Mouse (Mus musculus) adrenal gland, postnatal 10 days (tissue): ENCODE results near the gene Dnaaf5. TPM values are rescaled to one million over a fixed set of nuclear protein-coding genes. Genes with fewer than 3 reads are reported as not detected.

Source experiments
- DNase-seq: peaks from one replicate; pipeline ENCODE4 v3.0.0; 2021; ENCODE audit warnings: mixed read lengths
- long read RNA-seq, 2 experiments: library from polyadenylated mRNA; stranded (forward); transcript quantifications; one replicate each; pipeline ENCODE4 v2.0.0; 2021
- total RNA-seq, 2 experiments: library from RNA; stranded (reverse); gene quantifications; 2 replicates each; pipeline ENCODE4 v1.2.3; 2021

The Dnaaf5 gene
- 10 to 100 TPM; 15.9 to 19.1 TPM for total RNA-seq
- long read RNA-seq, experiment 1, transcript Dnaaf5-201 (13 exons, 3,450 nt): major isoform, 6 of 16 reads
- long read RNA-seq, experiment 1, partial matches to known transcripts: 7 of 16 reads
- long read RNA-seq, experiment 1, other reads (novel, unspliced or antisense): 3 of 16 reads
- long read RNA-seq, experiment 2, transcript Dnaaf5-201 (13 exons, 3,450 nt): major isoform, 15 of 19 reads
- long read RNA-seq, experiment 2, partial matches to known transcripts: 1 of 19 reads
- long read RNA-seq, experiment 2, other reads (novel, unspliced or antisense): 3 of 19 reads

- DNase-seq: peak; percentile 98
Observed at GRCm38 (mm10) chr5:139149681-139150602, at the start of gene Dnaaf5, which contains the start of gene Prkar1b. Gene Dnaaf5, plus strand, starts transcription at chr5:139150223. Gene Prkar1b, minus strand, starts transcription at chr5:139150001.

- DNase-seq: no peak
Observed at GRCm38 (mm10) chr5:139101783-139102182, 48.2 kb upstream of the Dnaaf5 start.

- no peak for DNase-seq
Observed at GRCm38 (mm10) chr5:139107815-139108214, 42.2 kb upstream of the Dnaaf5 start.

- DNase-seq: no peak
Observed at GRCm38 (mm10) chr5:139110140-139110855, 39.7 kb upstream of the Dnaaf5 start.

- no peak for DNase-seq
Observed at GRCm38 (mm10) chr5:139111991-139112390, 38.0 kb upstream of the Dnaaf5 start.

- DNase-seq: no peak
Observed at GRCm38 (mm10) chr5:139112418-139112817, 37.6 kb upstream of the Dnaaf5 start.

GRCm38 (mm10) chr5:139114876-139115275, 35.1 kb upstream of the Dnaaf5 start:
- no peak for DNase-seq

GRCm38 (mm10) chr5:139115507-139115906, 34.5 kb upstream of the Dnaaf5 start:
- DNase-seq: no peak

- peak; percentile 35 for DNase-seq
Observed at GRCm38 (mm10) chr5:139118139-139118960, 31.7 kb upstream of the Dnaaf5 start.

- no peak for DNase-seq
Observed at GRCm38 (mm10) chr5:139118961-139119276, 31.1 kb upstream of the Dnaaf5 start.

GRCm38 (mm10) chr5:139125717-139126116, 24.3 kb upstream of the Dnaaf5 start:
- DNase-seq: no peak

- DNase-seq: no peak
Observed at GRCm38 (mm10) chr5:139128476-139129065, 21.5 kb upstream of the Dnaaf5 start.

- DNase-seq: peak; percentile 53
Observed at GRCm38 (mm10) chr5:139129078-139129477, 20.9 kb upstream of the Dnaaf5 start.

- peak; percentile 38 for DNase-seq
Observed at GRCm38 (mm10) chr5:139129572-139130151, 20.4 kb upstream of the Dnaaf5 start.

GRCm38 (mm10) chr5:139130351-139130750, 19.7 kb upstream of the Dnaaf5 start:
- DNase-seq: no peak

GRCm38 (mm10) chr5:139134501-139134900, 15.5 kb upstream of the Dnaaf5 start:
- no peak for DNase-seq

GRCm38 (mm10) chr5:139136341-139136740, 13.7 kb upstream of the Dnaaf5 start:
- DNase-seq: no peak

- no peak for DNase-seq
Observed at GRCm38 (mm10) chr5:139137176-139137575, 12.8 kb upstream of the Dnaaf5 start.

- DNase-seq: no peak
Observed at GRCm38 (mm10) chr5:139138261-139138925, 11.6 kb upstream of the Dnaaf5 start.

GRCm38 (mm10) chr5:139138926-139139472, 11.0 kb upstream of the Dnaaf5 start:
- no peak for DNase-seq
